ENCODE assay signal across 8 mouse cellular contexts in the genomic region with DNA sequence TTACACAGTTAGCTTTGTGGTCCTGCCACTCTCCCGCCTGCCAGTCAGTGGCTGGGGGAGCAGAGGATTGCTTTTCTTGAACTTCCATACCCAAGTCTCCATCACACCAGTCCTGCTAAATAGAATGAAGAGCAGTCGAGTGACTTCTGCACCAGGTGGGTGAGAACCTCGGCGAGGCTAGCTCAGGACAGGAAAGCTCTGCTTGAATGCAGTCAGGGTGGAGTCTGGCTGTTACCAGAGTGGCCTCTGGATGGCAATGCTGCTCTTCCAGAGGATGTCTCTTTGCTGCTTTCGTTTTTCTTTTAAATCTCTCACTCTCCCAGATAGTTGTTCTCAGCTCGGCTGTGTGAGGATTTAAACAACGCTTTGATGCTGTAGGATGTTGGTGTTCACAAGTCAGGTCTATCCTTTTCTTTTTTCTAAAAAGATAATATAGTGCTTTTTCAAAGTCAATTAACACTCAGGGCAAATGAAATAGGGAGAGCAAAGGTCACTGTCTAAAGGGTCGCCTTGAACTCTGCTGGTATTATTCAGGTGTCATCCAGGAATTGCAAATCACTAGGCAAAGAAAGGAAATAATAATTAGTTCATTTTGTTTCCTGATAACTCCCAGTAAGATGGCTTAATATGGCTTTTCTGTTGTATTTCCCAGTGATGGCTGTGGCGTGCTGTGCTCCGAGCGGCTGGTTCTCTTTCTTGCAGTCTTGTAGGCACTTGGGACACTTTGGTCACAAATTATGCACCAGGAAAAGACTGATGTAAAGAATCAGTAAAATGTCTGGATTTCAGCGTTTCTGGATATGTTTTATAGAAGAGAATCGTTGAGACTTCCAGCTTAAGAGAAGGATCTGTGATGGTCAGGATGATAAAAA.
DNase-seq lines count a peak whose midpoint lies in the region; ATAC-seq and TF ChIP-seq lines count a peak whose summit lies in the region.

No protein-coding gene starts in this region.

- no peak overlapping the region for H3ac ChIP-seq in myocyte (ENCODE audit: control insufficient read depth, insufficient read length)

- no peak overlapping the region for H3K27ac ChIP-seq in intestine, embryonic 15.5 days

- H3K79me2 ChIP-seq in myocyte (ENCODE audit: control insufficient read depth, insufficient read depth), result no peaks in the 10 kb centered on the region

- WGBS in intestine, embryonic 15.5 days, result 39% methylated on average over 13 of the region's 13 CpGs

- no peaks in the 10 kb centered on the region for H3K9me3 ChIP-seq in intestine, embryonic 15.5 days

- intact Hi-C loops in left cerebral cortex, postnatal 36 days (cut with DNase I), result no loop called here

- no peak for TF ChIP-seq POLR2A in myocyte (IDR thresholded peaks at IDR 0.05; ENCODE audit: insufficient read length, low read depth)

- no peaks in the 10 kb centered on the region for H3K36me3 ChIP-seq in intestine, embryonic 15.5 days
- no peaks in the 10 kb centered on the region for H3K36me3 ChIP-seq in myocyte (ENCODE audit: control insufficient read depth, insufficient read depth)

- no peak overlapping the region for H3K4me3 ChIP-seq in intestine, embryonic 15.5 days (replicated peaks)
- no peak overlapping the region for H3K4me3 ChIP-seq in myocyte

- H3K9ac ChIP-seq in intestine, embryonic 15.5 days, result no peak overlapping the region

- no peak overlapping the region for H3K4me2 ChIP-seq in intestine, embryonic 15.5 days (replicated peaks)
- peak overlapping the region; percentile 56 for H3K4me2 ChIP-seq in myocyte (ENCODE audit: low read depth)

- ATAC-seq in frontal cortex, adult (ENCODE audit: low TSS enrichment), result peak; percentile 99
- ATAC-seq in intestine, embryonic 15.5 days, result peak; percentile 75

- DNase-seq in adipocyte (ENCODE audit: low spot score), result peak; percentile 61
- peak; percentile 24 for DNase-seq in cerebellum, adult 9-10 months
- peak; percentile 68 to 70 for DNase-seq in left cerebral cortex, postnatal 36 days (ENCODE audit: low spot score in 2 of 2)
- peak; percentile 23 for DNase-seq in urinary bladder, adult 2 months (ENCODE audit: low spot score)
- no peak for DNase-seq in thymus, postnatal 0 days (ENCODE audit: low spot score)

- no peaks in the 10 kb centered on the region for H3K27me3 ChIP-seq in intestine, embryonic 15.5 days (replicated peaks)
- no peaks in the 10 kb centered on the region for H3K27me3 ChIP-seq in myocyte (ENCODE audit: control insufficient read depth, insufficient read depth, insufficient read length)

- no peaks in the 10 kb centered on the region for H3K4me1 ChIP-seq in intestine, embryonic 15.5 days (replicated peaks)

TF ChIP-seq in myocyte, 11 proteins besides CTCF, POLR2A, EP300 and RAD21:
- no peak for TF ChIP-seq TCF3 (IDR thresholded peaks at IDR 0.05; ENCODE audit: insufficient read length, low read depth)
- TF ChIP-seq MYOG (IDR thresholded peaks at IDR 0.05; ENCODE audit: control insufficient read depth in 1 of 3, insufficient read depth in 1 of 3, insufficient read length in 2 of 3, low read depth in 2 of 3), result no peak
- TF ChIP-seq MAX (IDR thresholded peaks at IDR 0.05; ENCODE audit: low read depth), result no peak
- no peak for TF ChIP-seq POLR2AphosphoS2 (IDR thresholded peaks at IDR 0.05; ENCODE audit: insufficient read length, low read depth)
- no peak for TF ChIP-seq CEBPB (IDR thresholded peaks at IDR 0.05; ENCODE audit: insufficient read depth, poor library complexity, severe bottlenecking)
- TF ChIP-seq USF1 (IDR thresholded peaks at IDR 0.05; ENCODE audit: low read depth), result no peak
- TF ChIP-seq SRF (IDR thresholded peaks at IDR 0.05; ENCODE audit: control insufficient read depth, insufficient read length, low read depth), result no peak
- no peak for TF ChIP-seq E2F4 (IDR thresholded peaks at IDR 0.05; ENCODE audit: insufficient read depth)
- no peak for TF ChIP-seq MYOD1 (IDR thresholded peaks at IDR 0.05; ENCODE audit: control insufficient read depth in 1 of 3, insufficient read length in 2 of 3, low read depth in 2 of 3)
- TF ChIP-seq REST (IDR thresholded peaks at IDR 0.05; ENCODE audit: insufficient read depth, insufficient read length), result no peak
- no peak for TF ChIP-seq TCF12 (IDR thresholded peaks at IDR 0.05; ENCODE audit: insufficient read depth, poor library complexity, severe bottlenecking)
